Mouse (Mus musculus): Measurements from ENCODE around the gene Sesn1.
"Not testable (repeated sequence)": the region's sequence is repeated elsewhere in the genome, so short reads cannot be mapped to it uniquely, and the experiment has no call there.

The Sesn1 gene

GRCm38 (mm10) chr10:41809771-41810563 lies at the start of gene Sesn1, which contains the start of gene Cep57l1:
Gene Sesn1 (plus strand): TSS chr10:41809935.
Gene Cep57l1 (minus strand): TSS chr10:41809871.
- peak; percentile 91 for DNase-seq

GRCm38 (mm10) chr10:41760866-41761265 lies 48.9 kb upstream of the Sesn1 start:
- DNase-seq = no peak

GRCm38 (mm10) chr10:41763741-41764385 lies 45.9 kb upstream of the Sesn1 start:
- DNase-seq = no peak

- DNase-seq = no peak
These were observed 44.1 kb upstream of the Sesn1 start for GRCm38 (mm10) chr10:41765586-41765985.

- no peak for DNase-seq
These were observed 43.5 kb upstream of the Sesn1 start for GRCm38 (mm10) chr10:41766280-41766679.

GRCm38 (mm10) chr10:41767254-41767653 lies 42.5 kb upstream of the Sesn1 start:
- no peak for DNase-seq

GRCm38 (mm10) chr10:41792375-41792774 lies 17.4 kb upstream of the Sesn1 start:
- DNase-seq = no peak

GRCm38 (mm10) chr10:41797253-41797652 lies 12.5 kb upstream of the Sesn1 start:
- no peak for DNase-seq

GRCm38 (mm10) chr10:41803467-41803866 lies 6.3 kb upstream of the Sesn1 start:
- no peak for DNase-seq

GRCm38 (mm10) chr10:41804711-41805110 lies 5.0 kb upstream of the Sesn1 start:
- no peak for DNase-seq

GRCm38 (mm10) chr10:41805729-41806355 lies 3.9 kb upstream of the Sesn1 start:
- DNase-seq = no peak

GRCm38 (mm10) chr10:41809080-41809770 lies 510 bp upstream of the Sesn1 start:
- DNase-seq = peak; percentile 88

GRCm38 (mm10) chr10:41810564-41811455 lies 1.1 kb downstream of the Sesn1 start:
- no peak for DNase-seq

GRCm38 (mm10) chr10:41812566-41812965 lies 2.8 kb downstream of the Sesn1 start:
- DNase-seq = no peak

GRCm38 (mm10) chr10:41814305-41814853 lies 4.6 kb downstream of the Sesn1 start:
- no peak for DNase-seq

- no peak for DNase-seq
These were observed 6.8 kb downstream of the Sesn1 start for GRCm38 (mm10) chr10:41816516-41816915.

GRCm38 (mm10) chr10:41818036-41818732 lies 8.4 kb downstream of the Sesn1 start:
- no peak for DNase-seq

- not testable (repeated sequence) for DNase-seq
These were observed 9.0 kb downstream of the Sesn1 start for GRCm38 (mm10) chr10:41818733-41819070.

GRCm38 (mm10) chr10:41819307-41819706 lies 9.6 kb downstream of the Sesn1 start:
- no peak for DNase-seq

GRCm38 (mm10) chr10:41820401-41820800 lies 10.7 kb downstream of the Sesn1 start:
- DNase-seq = no peak

- DNase-seq = no peak
These were observed 11.4 kb downstream of the Sesn1 start for GRCm38 (mm10) chr10:41821171-41821570.
